Mouse (Mus musculus): ENCODE results near the gene Gas6.

DNA sequence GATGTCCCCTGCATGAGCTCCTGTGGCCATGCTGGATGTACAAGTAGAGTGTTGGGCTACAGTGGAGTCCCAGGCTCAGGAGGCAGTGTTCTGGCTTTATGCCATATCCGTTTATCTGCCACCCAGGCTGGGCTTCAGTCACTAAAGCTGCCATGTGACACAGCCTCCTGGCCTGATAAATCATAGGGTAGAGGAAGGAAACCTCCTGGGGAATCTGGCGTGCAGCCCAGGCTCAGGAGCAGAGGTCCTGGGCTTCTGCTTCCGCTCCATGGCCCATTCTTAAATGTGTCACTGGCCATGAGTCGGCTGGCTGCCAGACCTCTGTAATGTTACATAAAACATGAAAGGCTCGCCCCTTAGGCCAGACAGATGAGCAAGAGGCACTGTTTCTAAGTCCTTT is 36.7 kb upstream of the Gas6 start:
- TF ChIP-seq CTCF (IDR thresholded peaks at IDR 0.05): no peak
- TF ChIP-seq EP300 (IDR thresholded peaks at IDR 0.05): peak; percentile 78
